Mouse (Mus musculus) embryo, embryonic 9.5 days (tissue): Measurements from ENCODE around the gene Rap2a.

Source experiments
- DNase-seq: peaks from one replicate; pipeline ENCODE4 v3.0.0-alpha.2; 2017; ENCODE audit errors: extremely low spot score

Rap2a gene

DNA sequence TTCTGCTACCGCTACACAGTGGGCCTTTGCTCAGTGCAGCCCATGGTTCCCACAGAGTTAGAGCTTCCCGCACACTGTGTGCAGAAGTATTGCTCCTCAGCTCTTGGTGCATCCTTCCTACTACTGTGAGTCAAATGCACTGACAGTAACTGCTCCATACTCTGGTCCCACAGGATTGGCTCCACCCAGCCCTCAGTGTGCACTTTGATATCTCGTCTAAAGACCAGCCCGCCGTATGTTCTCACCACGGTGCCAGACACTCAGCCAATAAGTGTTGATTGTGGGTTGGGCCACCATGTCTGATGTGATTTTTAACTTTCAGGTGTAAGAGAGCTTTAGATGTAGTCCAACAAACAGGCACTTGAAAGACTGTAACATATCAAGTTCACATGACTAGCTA lies 21.4 kb downstream of the Rap2a start:
- DNase-seq = no peak

GRCm38 (mm10) chr14:120500021-120500560 lies 21.8 kb downstream of the Rap2a start:
- DNase-seq = no peak

GRCm38 (mm10) chr14:120500791-120501190 lies 22.5 kb downstream of the Rap2a start:
- DNase-seq = no peak

DNA sequence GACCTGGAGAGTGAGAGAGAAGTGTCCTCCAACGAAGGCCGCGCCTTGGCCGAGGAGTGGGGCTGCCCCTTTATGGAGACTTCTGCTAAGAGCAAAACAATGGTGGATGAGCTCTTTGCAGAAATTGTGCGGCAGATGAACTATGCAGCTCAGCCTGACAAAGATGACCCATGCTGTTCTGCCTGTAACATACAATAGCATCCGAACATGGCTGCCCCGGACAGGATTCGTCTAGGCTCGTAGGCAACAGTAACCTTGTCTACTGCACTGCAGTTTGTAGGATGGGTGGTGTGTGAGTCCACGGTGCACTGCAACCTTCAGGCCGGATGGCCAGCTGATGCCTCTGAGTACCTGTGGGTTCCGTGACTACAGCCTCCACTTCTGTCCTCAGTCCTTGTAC lies 25.4 kb downstream of the Rap2a start:
- no peak for DNase-seq

- DNase-seq = no peak
These were observed 26.2 kb downstream of the Rap2a start for GRCm38 (mm10) chr14:120504423-120504822.

DNA sequence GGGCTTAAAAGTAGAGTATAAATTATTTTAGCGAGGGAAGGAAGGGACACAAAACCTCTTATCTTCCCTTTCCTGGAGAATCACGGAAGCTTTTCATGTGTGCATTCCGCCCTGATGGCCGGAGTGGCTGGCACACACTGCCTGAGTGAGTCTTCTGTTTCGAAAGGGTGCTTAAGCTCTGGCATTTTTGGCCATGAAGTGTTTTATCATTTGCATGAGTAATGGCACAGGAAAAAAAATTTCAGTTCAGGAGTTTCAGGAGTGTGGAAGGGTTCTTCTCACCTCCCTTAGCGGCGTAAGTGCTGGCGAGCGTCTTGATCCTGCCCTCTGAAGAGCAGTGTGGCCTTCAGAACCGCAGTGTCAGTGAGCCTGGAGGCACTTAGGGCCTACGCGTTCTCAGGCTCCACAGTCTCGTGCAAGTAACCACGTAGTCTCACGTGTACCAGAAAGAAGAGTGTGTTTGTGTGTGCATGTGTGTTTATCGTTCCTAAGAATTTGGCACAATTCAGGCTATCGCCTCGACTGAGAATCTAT lies 26.8 kb downstream of the Rap2a start:
- DNase-seq = no peak

DNA sequence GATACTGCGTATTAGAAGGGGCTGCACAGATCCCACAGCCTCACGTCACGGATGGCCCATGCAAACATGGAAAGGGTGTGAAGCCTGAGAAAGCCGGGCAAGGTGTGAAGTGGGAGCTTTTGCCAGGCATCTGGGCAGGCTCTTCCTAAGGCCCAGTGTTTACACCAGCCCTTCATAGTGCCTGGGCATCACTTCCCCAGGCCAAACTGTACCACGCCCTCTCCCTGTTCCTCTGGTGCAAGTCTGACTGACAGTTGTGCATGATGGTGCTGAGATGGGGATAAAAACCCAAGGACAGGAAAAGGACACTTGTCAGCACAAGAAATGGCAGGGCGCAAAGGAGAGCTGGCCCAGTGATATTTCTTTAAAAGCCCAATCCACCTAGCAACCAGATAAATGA lies 27.7 kb downstream of the Rap2a start:
- DNase-seq = no peak

- DNase-seq = no peak
These were observed 29.3 kb downstream of the Rap2a start for GRCm38 (mm10) chr14:120507516-120507915.

DNA sequence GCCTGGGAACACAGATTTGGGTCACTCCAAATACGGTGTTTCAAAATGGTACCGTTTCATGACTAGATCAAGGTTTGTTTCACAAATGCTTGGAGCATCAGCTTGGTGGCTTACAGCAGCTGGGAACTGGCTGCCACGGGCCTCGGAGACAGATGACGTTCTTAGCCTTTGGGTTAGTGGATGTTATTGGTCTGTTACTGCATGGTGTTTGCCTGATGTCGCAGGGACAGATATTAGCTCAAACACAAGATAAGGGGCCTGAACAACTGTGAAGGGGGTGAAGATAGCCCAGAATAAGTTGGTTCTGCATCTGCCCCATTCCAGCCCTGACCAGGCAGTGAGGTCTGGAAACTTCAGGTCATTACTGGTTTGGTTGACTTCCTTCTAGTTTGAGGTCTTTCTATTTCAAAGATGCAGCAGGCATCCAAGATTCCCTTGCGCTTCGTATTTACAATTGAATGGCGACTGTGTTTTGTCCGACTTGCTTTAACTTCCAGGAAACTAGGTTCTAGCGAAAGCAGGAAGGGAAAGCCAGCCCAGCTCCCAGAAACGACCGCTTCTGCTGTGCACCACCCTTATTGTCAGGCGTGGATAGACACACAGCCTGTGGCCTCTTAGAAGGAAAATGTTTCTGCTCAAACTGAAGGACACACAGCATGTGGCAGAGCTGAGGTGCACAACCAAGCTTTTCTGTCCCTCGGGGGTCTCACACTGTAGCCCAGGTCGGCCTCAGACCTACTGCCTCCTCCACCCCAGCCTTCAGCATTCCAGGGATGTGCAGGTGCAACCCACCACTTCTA lies 30.5 kb downstream of the Rap2a start:
- DNase-seq = no peak

DNA sequence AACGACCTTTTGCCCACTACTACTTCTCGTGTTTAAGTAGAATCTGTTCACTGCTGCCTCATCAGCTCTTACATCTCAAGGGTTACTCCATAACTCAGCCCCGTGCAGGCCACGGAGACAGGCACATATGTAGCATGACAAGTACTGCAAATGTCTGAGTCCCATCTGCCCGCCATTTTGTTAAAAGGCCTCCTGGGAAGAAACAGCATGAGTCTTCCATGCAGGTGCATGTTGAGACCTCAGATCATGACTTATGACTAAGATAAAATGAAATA lies 31.1 kb downstream of the Rap2a start:
- DNase-seq = no peak

DNA sequence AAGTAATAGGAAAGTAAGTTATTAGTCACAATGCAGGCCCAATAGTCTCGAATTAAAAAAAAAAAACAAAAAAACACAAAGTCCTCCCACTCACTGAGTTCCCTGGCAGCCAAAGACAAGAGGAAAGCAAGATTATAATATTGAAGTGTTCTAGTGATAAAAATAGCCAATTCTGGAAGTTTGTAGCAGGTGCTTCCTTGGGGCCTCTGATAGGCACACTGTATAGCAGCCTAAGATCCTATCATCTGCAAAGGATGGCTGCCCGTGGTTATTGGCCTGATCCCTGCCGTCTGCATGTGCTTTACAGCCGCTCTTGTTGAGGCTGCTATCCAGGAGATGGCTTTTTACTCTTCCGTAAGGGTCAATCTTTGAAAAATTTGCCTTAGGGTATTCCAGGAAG lies 33.6 kb downstream of the Rap2a start:
- DNase-seq = no peak

GRCm38 (mm10) chr14:120514821-120515271 lies 36.6 kb downstream of the Rap2a start:
- no peak for DNase-seq

DNA sequence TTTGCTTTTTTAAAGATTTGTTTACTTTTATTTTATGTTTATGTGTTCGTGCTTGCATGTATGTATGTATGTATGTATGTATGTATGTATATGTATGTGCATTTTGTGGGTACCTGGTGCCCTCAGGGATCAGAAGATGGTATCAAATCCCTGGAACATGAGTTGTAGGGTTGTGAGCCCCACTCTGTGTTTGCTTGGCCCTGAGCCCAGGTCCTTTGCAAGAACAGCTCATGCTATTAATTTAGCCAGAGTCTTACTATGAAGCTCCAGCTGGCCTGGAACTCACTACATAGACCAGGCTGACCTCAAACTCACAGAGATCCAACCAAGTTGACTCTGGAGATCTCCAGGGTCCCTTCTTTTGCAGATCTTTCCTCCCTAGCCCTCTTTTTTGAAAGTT lies 37.1 kb downstream of the Rap2a start:
- no peak for DNase-seq

DNA sequence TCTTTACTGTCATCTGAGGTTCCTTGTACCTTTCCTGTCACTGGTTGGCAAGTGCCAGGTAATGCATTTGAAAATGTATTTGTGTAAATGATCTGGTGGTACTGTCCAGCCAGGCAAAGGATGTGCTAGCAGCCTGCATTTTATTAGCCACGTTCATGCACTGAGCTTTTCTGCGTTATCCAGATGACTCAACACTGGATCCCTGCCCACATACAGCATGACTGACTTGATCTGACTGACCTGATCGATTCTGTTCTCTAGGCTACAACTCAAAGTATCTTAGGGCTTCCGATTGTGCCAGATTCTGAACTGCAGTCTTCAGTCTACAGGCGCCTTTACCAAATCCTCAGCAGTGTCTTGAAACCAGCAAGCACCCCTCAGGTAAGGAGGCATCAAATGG lies 40.5 kb downstream of the Rap2a start:
- DNase-seq = no peak

- no peak for DNase-seq
These were observed 41.7 kb downstream of the Rap2a start for GRCm38 (mm10) chr14:120519921-120520320.

DNA sequence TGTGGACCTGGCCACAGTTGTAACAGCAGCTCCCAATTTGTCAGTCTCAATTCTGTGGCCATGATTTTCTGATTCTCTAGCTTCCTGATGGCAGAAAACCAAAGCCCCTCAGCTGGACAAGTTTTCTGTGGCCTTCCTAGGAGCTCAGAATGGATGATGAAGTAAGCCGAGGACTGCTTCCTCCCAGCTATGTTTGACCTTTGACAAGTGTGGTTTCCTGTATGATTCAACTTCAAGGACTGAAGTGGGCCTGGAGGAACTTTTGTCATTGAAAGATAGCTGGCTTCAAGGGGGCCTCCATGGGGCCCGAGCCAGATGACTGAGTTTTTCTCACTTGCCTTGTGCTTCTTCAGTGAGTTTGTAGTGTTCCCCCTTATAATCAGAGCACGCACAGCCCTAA lies 42.6 kb downstream of the Rap2a start:
- DNase-seq = no peak

GRCm38 (mm10) chr14:120523296-120523695 lies 45.1 kb downstream of the Rap2a start:
- no peak for DNase-seq

- DNase-seq = no peak
These were observed 47.4 kb downstream of the Rap2a start for GRCm38 (mm10) chr14:120525644-120526043.

DNA sequence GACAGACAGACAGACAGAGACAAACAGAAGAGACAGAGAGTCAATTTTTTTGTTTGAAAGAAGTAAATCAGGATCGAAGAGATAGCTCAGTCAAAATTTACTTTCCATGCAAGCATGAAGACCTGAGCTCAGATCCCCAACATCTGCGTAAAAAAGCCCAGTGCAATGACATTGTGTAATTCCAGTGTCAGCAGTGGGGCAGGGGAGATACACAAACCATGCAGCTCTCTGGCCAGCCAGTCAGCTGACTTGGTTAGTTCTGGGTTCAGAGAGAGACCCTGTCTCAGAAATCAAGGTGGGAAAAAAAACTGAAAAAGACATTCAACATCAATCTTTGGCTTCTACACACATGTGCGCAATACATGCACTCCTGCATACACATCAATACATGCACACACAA lies 55.1 kb downstream of the Rap2a start:
- no peak for DNase-seq

DNA sequence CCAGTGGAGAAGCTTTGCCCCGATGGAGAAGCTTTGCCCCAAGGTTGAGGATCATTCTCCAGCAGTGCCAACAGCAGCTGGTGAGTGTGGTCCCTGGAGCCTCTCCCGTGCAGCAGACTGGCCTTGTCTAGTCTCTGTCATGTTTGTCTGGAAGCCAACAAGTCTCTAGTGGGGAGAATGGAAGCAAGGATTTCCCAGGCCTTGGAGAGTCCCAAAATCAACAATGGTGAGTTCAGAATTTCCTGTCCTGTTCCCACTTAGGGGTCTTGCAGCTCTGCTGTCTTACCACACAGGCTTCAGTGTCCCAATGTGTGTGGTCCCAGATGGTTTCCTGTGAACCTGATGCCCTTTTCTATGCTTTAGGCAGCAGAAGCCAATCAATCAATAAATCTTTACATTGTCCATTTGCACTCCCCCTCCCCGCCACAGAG lies 56.6 kb downstream of the Rap2a start:
- peak; percentile 13 for DNase-seq

GRCm38 (mm10) chr14:120535446-120535845 lies 57.2 kb downstream of the Rap2a start:
- DNase-seq = no peak

DNA sequence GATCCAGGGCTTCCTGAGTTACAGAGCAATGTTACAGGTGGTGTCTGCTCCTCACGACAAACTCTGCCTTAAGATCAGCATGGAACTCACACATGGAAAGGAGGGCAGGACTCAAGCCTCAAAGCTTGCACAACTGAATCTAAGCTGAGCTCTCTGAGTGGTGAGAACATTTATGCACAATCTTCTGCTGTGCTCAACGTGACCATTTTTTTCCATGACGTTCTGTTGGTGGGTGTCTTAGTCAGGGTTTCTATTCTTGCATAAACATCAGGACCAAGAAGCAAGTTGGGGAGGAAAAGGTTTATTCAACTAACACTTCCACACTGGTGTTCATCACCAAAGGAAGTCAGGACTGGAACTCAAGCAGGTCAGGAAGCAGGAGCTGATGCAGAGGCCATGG lies 57.7 kb downstream of the Rap2a start:
- no peak for DNase-seq

DNA sequence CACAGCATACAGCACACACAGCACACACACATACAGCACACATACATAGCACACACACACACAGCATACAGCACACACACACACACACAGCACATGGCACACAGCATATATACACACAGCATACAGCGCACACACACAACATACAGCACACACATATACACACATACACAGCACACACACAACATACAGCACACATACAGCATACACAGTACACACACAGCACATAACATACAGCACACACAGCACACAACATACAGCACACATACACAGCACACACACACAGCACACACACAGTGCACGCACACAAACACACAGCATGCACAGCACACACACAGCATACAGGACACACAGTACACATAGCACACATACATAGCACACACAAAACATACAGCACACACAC lies 60.9 kb downstream of the Rap2a start:
- no peak for DNase-seq

DNA sequence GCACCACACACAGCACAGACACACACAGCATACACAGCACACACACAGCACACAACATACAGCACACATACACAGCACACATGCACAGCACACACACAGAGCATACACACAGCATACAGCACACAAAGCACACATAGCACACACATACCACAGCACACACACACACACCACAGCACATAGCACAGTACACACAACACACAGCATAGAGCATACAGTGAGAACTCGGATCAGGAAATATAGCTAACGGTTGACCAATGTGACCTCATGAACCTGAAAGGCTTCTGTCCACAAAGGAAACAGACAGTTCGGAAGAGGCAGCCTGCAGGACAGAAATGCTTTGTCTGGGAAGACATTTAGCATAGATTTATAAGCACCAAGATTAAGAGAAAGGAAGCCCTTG lies 61.4 kb downstream of the Rap2a start:
- no peak for DNase-seq
